Mouse (Mus musculus) lung, adult 2 months (tissue): Measurements from ENCODE around the gene Spi1. TPM values are rescaled to one million over a fixed set of nuclear protein-coding genes. Genes with fewer than 3 reads are reported as not detected.

Experiments used
- DNase-seq: peaks from one replicate; pipeline ENCODE4 v3.0.0; 2022
- H3K4me1 ChIP-seq: fragments of 200-500 bp; 2 replicates; pipeline ENCODE4 v1.6.1; 2011; ENCODE audit warnings: low read length; ENCODE audit not compliant: control insufficient read depth, insufficient read depth
- H3K4me3 ChIP-seq: fragments of 200-500 bp; replicated peaks from 2 replicates; pipeline ENCODE3; 2011; ENCODE audit warnings: low read depth, mild to moderate bottlenecking, control low read depth, low read length; ENCODE audit errors: extremely low read depth
- CTCF ChIP-seq: fragments of 200-500 bp; IDR thresholded peaks from 2 replicates; pipeline ENCODE4 v1.5.1; 2011; ENCODE audit warnings: mild to moderate bottlenecking, low read length, control low read depth; ENCODE audit not compliant: insufficient read depth
- POLR2A ChIP-seq: fragments of 200-500 bp; IDR thresholded peaks from 2 replicates; pipeline ENCODE4 v1.6.1; 2011; ENCODE audit warnings: low read depth, mild to moderate bottlenecking, control low read depth, low read length, borderline replicate concordance; ENCODE audit errors: extremely low read depth
- WGBS: fragments of 180-500 bp; shearing (Covaris S2); methylation state at CpG from one replicate; pipeline ENCODE4 v1.1.7; 2018; 5-methylcytosine and 5-hydroxymethylcytosine counted together
- polyA plus RNA-seq: library from polyadenylated mRNA; depleted of rRNA; stranded (reverse); fragments of >200 nt; gene quantifications from 2 replicates; pipeline ENCODE4 v1.2.3, GENCODE M21; 2012

Gene Spi1
- polyA plus RNA-seq, 1 experiment = 70.7 TPM

GRCm38 (mm10) chr2:91112491-91112890 lies 30.3 kb downstream of the Spi1 start:
- DNase-seq = peak; percentile 54
- 42% methylated on average over 4 of the region's 4 CpGs for WGBS

GRCm38 (mm10) chr2:91113334-91113733 lies 31.1 kb downstream of the Spi1 start:
- H3K4me3 ChIP-seq = no peak overlapping the region
- no peak for DNase-seq
- TF ChIP-seq POLR2A (no peak), CTCF (no peak)
- H3K4me1 ChIP-seq = no peaks in the 10 kb centered on the region; the same call in none of the 2 replicates
- 62% methylated on average over 10 of the region's 10 CpGs for whole genome bisulfite sequencing

More at GRCm38 (mm10) chr2:91112491-91112890, 30.3 kb downstream of the Spi1 start:
- TF ChIP-seq CTCF = no peak
- TF ChIP-seq POLR2A = no peak
- Histone ChIP-seq H3K4me3 (no peak overlapping the region), H3K4me1 (no peaks in the 10 kb centered on the region; the same call in none of the 2 replicates)

GRCm38 (mm10) chr2:91113852-91114251 lies 31.7 kb downstream of the Spi1 start:
- 78% methylated on average over 6 of the region's 6 CpGs for WGBS
- DNase-seq = no peak
- TF ChIP-seq CTCF (no peak), POLR2A (no peak)
- no peak overlapping the region for H3K4me3 ChIP-seq
- no peaks in the 10 kb centered on the region; the same call in none of the 2 replicates for H3K4me1 ChIP-seq

- TF ChIP-seq POLR2A (no peak), CTCF (peak; percentile 100)
- WGBS = 22% methylated on average over 42 of the region's 42 CpGs
- Histone ChIP-seq H3K4me1 (no peaks in the 10 kb centered on the region; the same call in 1 of the 2 replicates), H3K4me3 (peak overlapping the region; percentile 13)
- DNase-seq = peak; percentile 97
Observed at GRCm38 (mm10) chr2:91114781-91115577, 32.8 kb downstream of the Spi1 start.

- TF ChIP-seq POLR2A = no peak
- no peak for TF ChIP-seq CTCF
- 37% methylated on average over 12 of the region's 12 CpGs for WGBS
- no peak for DNase-seq
- peak overlapping the region; percentile 13 for H3K4me3 ChIP-seq
- no peaks in the 10 kb centered on the region; the same call in 1 of the 2 replicates for H3K4me1 ChIP-seq
Observed at GRCm38 (mm10) chr2:91115578-91115970, 33.4 kb downstream of the Spi1 start.

- Histone ChIP-seq H3K4me1 (no peaks in the 10 kb centered on the region; the same call in 1 of the 2 replicates), H3K4me3 (no peak overlapping the region)
- TF ChIP-seq POLR2A = no peak
- no peak for TF ChIP-seq CTCF
- DNase-seq = no peak
- WGBS = 71% methylated on average over 5 of the region's 5 CpGs
Observed at GRCm38 (mm10) chr2:91116842-91117241, 34.7 kb downstream of the Spi1 start.

- Histone ChIP-seq H3K4me1 (no peaks in the 10 kb centered on the region; the same call in 1 of the 2 replicates), H3K4me3 (no peak within 1 kb of the TSS)
- no peak for TF ChIP-seq POLR2A
- no peak for TF ChIP-seq CTCF
- DNase-seq = no peak
- 79% methylated on average over 11 of the region's 11 CpGs for WGBS
Observed at GRCm38 (mm10) chr2:91117585-91118275, 35.5 kb downstream of the Spi1 start, which contains the start of gene Mybpc3. Mybpc3 (plus strand) TSS chr2:91118144.

GRCm38 (mm10) chr2:91118647-91119046 lies 36.5 kb downstream of the Spi1 start:
- TF ChIP-seq CTCF (no peak), POLR2A (no peak)
- 58% methylated on average over 1 of the region's 1 CpGs for WGBS
- H3K4me1 ChIP-seq = no peaks in the 10 kb centered on the region
- no peak for DNase-seq
- no peak overlapping the region for H3K4me3 ChIP-seq

GRCm38 (mm10) chr2:91119061-91119460 lies 36.9 kb downstream of the Spi1 start:
- TF ChIP-seq CTCF (no peak), POLR2A (no peak)
- Histone ChIP-seq H3K4me3 (no peak overlapping the region), H3K4me1 (no peaks in the 10 kb centered on the region)
- no peak for DNase-seq
- 90% methylated on average over 19 of the region's 19 CpGs for WGBS
